Mouse (Mus musculus) lung, postnatal 10 days (tissue): ENCODE results near the gene Ehd1.
A peak's percentile ranks its signal among the peaks of the same experiment; 100 is the strongest.
"Not testable (repeated sequence)": the region's sequence is repeated elsewhere in the genome, so short reads cannot be mapped to it uniquely, and the experiment has no call there.

Experiments used
- DNase-seq: peaks from one replicate; pipeline ENCODE4 v3.0.0; 2021

Gene Ehd1

GRCm38 (mm10) chr19:6304787-6305516 is 28.4 kb downstream of the Ehd1 start:
- peak; percentile 97 for DNase-seq

GRCm38 (mm10) chr19:6305517-6306115 is 29.1 kb downstream of the Ehd1 start:
- DNase-seq = no peak

GRCm38 (mm10) chr19:6306137-6306551 is 29.6 kb downstream of the Ehd1 start, which contains the start of gene Cdc42bpg:
TSS of gene Cdc42bpg (plus strand) at chr19:6306456.
- DNase-seq = peak; percentile 92

- peak; percentile 93 for DNase-seq
Observed at GRCm38 (mm10) chr19:6306586-6306985, 30.1 kb downstream of the Ehd1 start.

GRCm38 (mm10) chr19:6307733-6308531 is 31.4 kb downstream of the Ehd1 start:
- peak; percentile 73 for DNase-seq

GRCm38 (mm10) chr19:6310181-6310580 is 33.7 kb downstream of the Ehd1 start:
- no peak for DNase-seq

GRCm38 (mm10) chr19:6311783-6312182 is 35.3 kb downstream of the Ehd1 start:
- DNase-seq = not testable (repeated sequence)

- DNase-seq = no peak
Observed at GRCm38 (mm10) chr19:6313796-6314195, 37.3 kb downstream of the Ehd1 start.

- peak; percentile 82 for DNase-seq
Observed at GRCm38 (mm10) chr19:6314513-6314912, 38.0 kb downstream of the Ehd1 start.

- no peak for DNase-seq
Observed at GRCm38 (mm10) chr19:6315573-6315972, 39.0 kb downstream of the Ehd1 start.

- no peak for DNase-seq
Observed at GRCm38 (mm10) chr19:6318145-6318544, 41.6 kb downstream of the Ehd1 start.

GRCm38 (mm10) chr19:6321358-6321757 is 44.8 kb downstream of the Ehd1 start:
- no peak for DNase-seq

GRCm38 (mm10) chr19:6321786-6322621 is 45.5 kb downstream of the Ehd1 start:
- peak; percentile 76 for DNase-seq

GRCm38 (mm10) chr19:6324751-6325150 is 48.2 kb downstream of the Ehd1 start:
- DNase-seq = no peak

- DNase-seq = no peak
Observed at GRCm38 (mm10) chr19:6331178-6331577, 54.7 kb downstream of the Ehd1 start.

GRCm38 (mm10) chr19:6331719-6332516 is 55.4 kb downstream of the Ehd1 start:
- DNase-seq = peak; percentile 85

GRCm38 (mm10) chr19:6333761-6334595 is 57.5 kb downstream of the Ehd1 start:
- no peak for DNase-seq

- DNase-seq = peak; percentile 97
Observed at GRCm38 (mm10) chr19:6334673-6335457, 58.3 kb downstream of the Ehd1 start, which contains the start of gene Men1. TSS of gene Men1 (plus strand) at chr19:6334979.

- no peak for DNase-seq
Observed at GRCm38 (mm10) chr19:6335458-6335827, 58.9 kb downstream of the Ehd1 start.

GRCm38 (mm10) chr19:6336920-6337319 is 60.4 kb downstream of the Ehd1 start:
- DNase-seq = no peak
